Mouse (Mus musculus) cerebral cortex, adult 2 months (tissue): ENCODE measurements around the gene Olfr1282.

ENCODE experiments used
- WGBS: fragments of 180-500 bp; shearing (Covaris S2); methylation state at CpG from one replicate; pipeline ENCODE4 v1.1.7; 2018; 5-methylcytosine and 5-hydroxymethylcytosine counted together

The Olfr1282 gene

DNA sequence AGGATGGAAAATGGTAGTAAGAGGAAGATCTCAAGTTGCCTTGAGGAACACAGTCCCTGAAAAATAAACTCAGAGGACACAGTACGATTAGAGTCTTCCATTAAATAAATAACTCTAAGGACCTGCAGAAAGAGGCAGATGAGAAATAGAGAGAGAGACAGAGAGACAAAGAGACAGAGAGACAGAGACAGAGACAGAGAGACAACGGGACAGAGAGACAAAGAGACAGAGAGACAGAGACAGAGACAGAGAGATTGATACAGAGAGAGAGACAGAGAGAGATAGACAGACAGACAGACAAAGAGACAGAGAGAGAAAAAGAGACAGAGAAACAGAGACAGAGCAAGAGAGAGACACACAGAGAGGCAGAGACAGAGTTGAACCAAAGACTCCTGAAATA, at the start of gene Olfr1282:
TSS of gene Olfr1282 (minus strand) at position 101 of the 400 bp plus-strand sequence.
- 71% methylated on average over 2 of the region's 2 CpGs for WGBS

GRCm38 (mm10) chr2:111375222-111375621, 39.3 kb upstream of the Olfr1282 start, which contains the start of gene Olfr1284:
TSS of gene Olfr1284 (plus strand) at chr2:111375522.
- WGBS: 90% methylated on average over 1 of the region's 1 CpGs

GRCm38 (mm10) chr2:111366490-111366889, 30.6 kb upstream of the Olfr1282 start, which contains the start of gene Olfr1283:
TSS of gene Olfr1283 (plus strand) at chr2:111366790.
- WGBS: 74% methylated on average over 2 of the region's 2 CpGs

DNA sequence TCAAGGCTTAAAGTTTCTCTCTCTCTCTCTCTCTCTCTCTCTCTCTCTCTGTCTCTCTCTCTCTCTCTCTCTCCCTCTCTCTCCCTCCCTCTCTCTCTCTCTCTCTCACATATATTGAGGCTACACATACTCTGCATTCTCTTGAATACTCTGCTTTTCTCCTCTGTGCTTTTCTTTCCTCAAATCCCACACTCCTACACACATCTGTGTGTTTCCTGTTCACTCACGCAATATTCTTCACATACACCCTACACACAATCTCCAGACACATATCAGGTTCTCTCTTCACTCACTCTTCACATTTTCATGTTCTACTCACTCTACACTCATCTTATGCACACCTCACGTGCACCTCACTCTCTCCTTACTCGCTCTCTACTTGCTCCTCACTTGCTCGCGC, 2.2 kb downstream of the Olfr1282 start:
- WGBS: 71% methylated on average over 5 of the region's 5 CpGs

GRCm38 (mm10) chr2:111326220-111326619, 9.7 kb downstream of the Olfr1282 start, which contains the start of gene Olfr1281:
TSS of gene Olfr1281 (plus strand) at chr2:111326520.
- 78% methylated on average over 2 of the region's 2 CpGs for WGBS

DNA sequence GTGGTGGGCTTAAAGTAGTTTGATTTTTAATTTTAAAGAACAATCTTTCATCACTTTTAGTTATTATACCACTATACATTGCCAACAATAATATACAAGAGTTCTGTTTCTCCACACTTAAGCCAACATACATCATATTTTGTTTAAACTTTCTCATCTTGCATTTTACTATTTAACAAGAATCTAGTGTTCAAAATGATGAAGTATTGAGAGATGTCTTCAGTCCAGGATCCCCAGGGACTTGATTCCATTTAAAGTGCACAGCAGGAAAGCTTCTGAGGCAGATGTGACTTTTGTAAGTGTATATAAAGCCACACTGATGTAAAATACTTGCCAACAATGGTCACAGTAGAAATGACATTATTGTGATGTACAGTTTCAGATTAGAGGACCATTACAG, 22.2 kb downstream of the Olfr1282 start, which contains the start of gene Olfr1280:
TSS of gene Olfr1280 (plus strand) at position 301 of the 400 bp plus-strand sequence.

GRCm38 (mm10) chr2:111300374-111300773, 35.5 kb downstream of the Olfr1282 start, which contains the start of gene Olfr1279:
TSS of gene Olfr1279 (plus strand) at chr2:111300635.

GRCm38 (mm10) chr2:111289836-111290235, 46.0 kb downstream of the Olfr1282 start, which contains the start of gene Olfr1278:
TSS of gene Olfr1278 (plus strand) at chr2:111290136.

